Comparison of ENCODE assay signal across 20 mouse cellular contexts in the genomic region with DNA sequence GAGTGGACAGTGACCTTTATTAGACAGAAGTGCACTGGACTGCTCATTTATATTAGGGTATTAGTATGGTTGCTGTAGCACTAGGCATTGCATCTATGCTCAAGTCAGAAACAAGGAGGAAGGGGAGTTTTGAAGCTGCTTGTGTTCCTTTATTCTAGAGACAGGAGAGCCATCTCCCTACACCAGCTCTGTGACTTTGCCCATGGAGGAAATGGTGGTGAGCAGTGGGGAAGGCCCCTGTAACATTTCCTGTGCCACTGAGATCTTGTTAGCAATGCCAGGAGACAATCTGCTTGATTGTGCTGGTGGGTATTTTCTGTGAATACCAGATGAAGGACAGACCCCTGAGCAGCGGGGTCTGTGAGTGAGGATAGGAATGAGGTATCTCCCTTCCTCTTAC. TPM values are rescaled to one million over a fixed set of nuclear protein-coding genes. Genes with fewer than 3 reads are reported as not detected.
DNase-seq lines count a peak whose midpoint lies in the region; ATAC-seq lines count a peak whose summit lies in the region.
"Had no signal": no experiment of that assay in that cellular context is flagged by ENCODE, and none has a peak within 500 bp of the region (broad histone marks: within the 10 kb centered on the region; RNA-seq: fewer than 3 reads in every experiment).

No protein-coding gene starts in this region.

- H3K4me2 ChIP-seq in hindbrain, embryonic 14.5 days (replicated peaks) = no peak overlapping the region
- no peak overlapping the region for H3K4me2 ChIP-seq in hindbrain, embryonic 12.5 days (replicated peaks)
- H3K4me2 ChIP-seq: forebrain, embryonic 13.5 days; hindbrain, embryonic 13.5 days; limb, embryonic 12.5 days; lung, embryonic 15.5 days had no signal

- H3K36me3 ChIP-seq in hindbrain, embryonic 14.5 days (replicated peaks; ENCODE audit: control insufficient read depth, insufficient read depth) = no peaks in the 10 kb centered on the region
- no peaks in the 10 kb centered on the region for H3K36me3 ChIP-seq in hindbrain, embryonic 12.5 days
- H3K36me3 ChIP-seq: hindbrain, embryonic 13.5 days; lung, embryonic 15.5 days had no signal

- no peak overlapping the region for H3K4me3 ChIP-seq in hindbrain, embryonic 14.5 days (replicated peaks; ENCODE audit: low read length)
- no peak overlapping the region for H3K4me3 ChIP-seq in hindbrain, embryonic 12.5 days
- H3K4me3 ChIP-seq: forebrain, embryonic 13.5 days; hindbrain, embryonic 13.5 days; limb, embryonic 12.5 days; lung, embryonic 15.5 days had no signal

- DNase-seq in heart, adult 11 months = peak; percentile 79
- no peak for DNase-seq in heart, postnatal 25 days (ENCODE audit: low spot score)
- peak; percentile 42 for DNase-seq in 416B (ENCODE audit: low read depth)
- no peak for DNase-seq in hindbrain, embryonic 14.5 days (ENCODE audit: low spot score)
- DNase-seq in layer of hippocampus, adult 11-12 months (ENCODE audit: low spot score) = no peak
- DNase-seq: adrenal gland, adult 2 months; cerebellum, adult 9-10 months; gastrocnemius, postnatal 14 days; kidney, postnatal 4 days; midbrain, embryonic 14.5 days had no signal

- no peaks in the 10 kb centered on the region for H3K9me3 ChIP-seq in hindbrain, embryonic 14.5 days (ENCODE audit: control insufficient read depth, low read length)
- no peaks in the 10 kb centered on the region for H3K9me3 ChIP-seq in hindbrain, embryonic 12.5 days (replicated peaks)
- H3K9me3 ChIP-seq: forebrain, embryonic 13.5 days; hindbrain, embryonic 13.5 days; limb, embryonic 12.5 days; lung, embryonic 15.5 days had no signal

- peaks cover 20% of the 10 kb centered on the region for H3K4me1 ChIP-seq in hindbrain, embryonic 14.5 days (replicated peaks; ENCODE audit: control insufficient read depth, insufficient read depth, low read length)
- H3K4me1 ChIP-seq in hindbrain, embryonic 12.5 days = peaks cover 12% of the 10 kb centered on the region; the same call in 1 of the 2 replicates

- intact Hi-C loops in heart, postnatal 25 days (cut with DNase I) = no loop called here

- H3K27me3 ChIP-seq in hindbrain, embryonic 14.5 days (ENCODE audit: control insufficient read depth, insufficient read depth, low read length) = no peaks in the 10 kb centered on the region
- H3K27me3 ChIP-seq in hindbrain, embryonic 12.5 days = no peaks in the 10 kb centered on the region
- H3K27me3 ChIP-seq: forebrain, embryonic 13.5 days; hindbrain, embryonic 13.5 days; limb, embryonic 12.5 days; lung, embryonic 15.5 days had no signal

- peak; percentile 31; the same call in 1 of the 2 replicates for ATAC-seq in common myeloid progenitor, adult 5-6 weeks (replicated peaks; ENCODE audit: low read depth, poor library complexity, severe bottlenecking)
- ATAC-seq in megakaryocyte progenitor cell, adult 5-6 weeks (replicated peaks; ENCODE audit: poor library complexity) = peak; percentile 12; the same call in 1 of the 2 replicates
- no peak for ATAC-seq in hindbrain, embryonic 14.5 days (ENCODE audit: low FRiP score)
- ATAC-seq in hindbrain, embryonic 12.5 days (ENCODE audit: low FRiP score) = no peak
- ATAC-seq: forebrain, embryonic 13.5 days; intestine, embryonic 16.5 days had no signal

- H3K9ac ChIP-seq in hindbrain, embryonic 14.5 days = no peak overlapping the region
- no peak overlapping the region for H3K9ac ChIP-seq in hindbrain, embryonic 12.5 days
- H3K9ac ChIP-seq: forebrain, embryonic 13.5 days; hindbrain, embryonic 13.5 days; limb, embryonic 12.5 days; liver, embryonic 14.5 days; lung, embryonic 15.5 days had no signal

- H3K27ac ChIP-seq in hindbrain, embryonic 14.5 days = no peak overlapping the region
- no peak overlapping the region for H3K27ac ChIP-seq in hindbrain, embryonic 12.5 days
- H3K27ac ChIP-seq: forebrain, embryonic 13.5 days; hindbrain, embryonic 13.5 days; limb, embryonic 12.5 days; liver, embryonic 14.5 days; lung, embryonic 15.5 days; macrophage had no signal

- 100% methylated on average over 1 of the region's 1 CpGs for WGBS in hindbrain, embryonic 14.5 days
- 92% methylated on average over 1 of the region's 1 CpGs for WGBS in hindbrain, embryonic 12.5 days

RNA-seq across cellular contexts. Expression of a gene that starts 23.0 kb away (rescaled TPM):
- total RNA-seq in heart, postnatal 25 days (2021) = 10 to 100 TPM; 56.5 to 56.7 TPM
- 29.2 and 39.9 TPM in 2 replicates for total RNA-seq in common myeloid progenitor, adult 5-6 weeks (2017)
- 43.0 and 45.0 TPM in 2 replicates for total RNA-seq in megakaryocyte progenitor cell, adult 5-6 weeks (2015)
- 44.3 and 46.7 TPM in 2 replicates for total RNA-seq in megakaryocyte progenitor cell, adult 5-6 weeks (2017)
- polyA plus RNA-seq in hindbrain, embryonic 14.5 days (2014; fragmentation: Nextera tagmentation; extraction: Ambion mirVana) = 50.8 and 51.5 TPM in 2 replicates
- 37.0 and 39.1 TPM in 2 replicates for polyA plus RNA-seq in hindbrain, embryonic 12.5 days (2016; fragmentation: Nextera tagmentation; extraction: Ambion mirVana)

Comparison
In these comparisons a context has a peak if more than half of its experiments do, and no peak if none do; other contexts are left out.
1. DNase-seq: peak in heart, adult 11 months (single experiment) and 416B (single experiment); none in heart, postnatal 25 days (single experiment), hindbrain, embryonic 14.5 days (single experiment) and layer of hippocampus, adult 11-12 months (single experiment).
2. ATAC-seq: peak in common myeloid progenitor, adult 5-6 weeks (single experiment) and megakaryocyte progenitor cell, adult 5-6 weeks (single experiment); none in hindbrain, embryonic 14.5 days (single experiment) and hindbrain, embryonic 12.5 days (single experiment).